Mouse (Mus musculus) liver, adult 2 months (tissue): ENCODE results near the gene Clpb. TPM values are rescaled to one million over a fixed set of nuclear protein-coding genes. Genes with fewer than 3 reads are reported as not detected.

Experiments used
- DNase-seq: peaks from one replicate; pipeline ENCODE4 v3.0.0-alpha.2; 2011; ENCODE audit warnings: low read depth, low spot score; ENCODE audit errors: extremely low read depth
- H3K27ac ChIP-seq: fragments of 200-500 bp; replicated peaks from 2 replicates; pipeline ENCODE4 v1.5.1; 2012; ENCODE audit warnings: low read depth, mild to moderate bottlenecking, control low read depth, inconsistent platforms, low read length; ENCODE audit not compliant: insufficient read depth
- H3K27me3 ChIP-seq: fragments of 200-500 bp; 2 replicates; pipeline ENCODE4 v1.6.1; 2012; ENCODE audit warnings: mild to moderate bottlenecking, moderate library complexity, low read length, inconsistent platforms; ENCODE audit not compliant: control insufficient read depth, insufficient read depth
- H3K36me3 ChIP-seq: fragments of 200-500 bp; 2 replicates; pipeline ENCODE4 v1.6.1; 2012; ENCODE audit warnings: low read length, inconsistent platforms; ENCODE audit not compliant: control insufficient read depth, insufficient read depth
- H3K4me1 ChIP-seq: fragments of 200-500 bp; 2 replicates; pipeline ENCODE4 v1.6.1; 2011; ENCODE audit warnings: low read length; ENCODE audit not compliant: control insufficient read depth, insufficient read depth
- H3K4me3 ChIP-seq: fragments of 200-500 bp; 2 replicates; pipeline ENCODE4 v1.5.1; 2011; ENCODE audit warnings: low read depth, mild to moderate bottlenecking, control low read depth, low read length, moderate library complexity; ENCODE audit not compliant: insufficient read depth
- H3K79me2 ChIP-seq: fragments of 200-500 bp; 2 replicates; pipeline ENCODE4 v1.6.1; 2012; ENCODE audit warnings: inconsistent platforms, mild to moderate bottlenecking, low read length, moderate library complexity; ENCODE audit not compliant: control insufficient read depth, insufficient read depth
- H3K9ac ChIP-seq: fragments of 200-500 bp; 2 replicates; pipeline ENCODE4 v1.6.1; 2012; ENCODE audit warnings: low read depth, mild to moderate bottlenecking, control low read depth, inconsistent platforms, low read length
- CTCF ChIP-seq: fragments of 200-500 bp; IDR thresholded peaks from 2 replicates; pipeline ENCODE4 v1.5.1; 2011; ENCODE audit warnings: low read depth, low read length, control low read depth
- POLR2A ChIP-seq: fragments of 200-500 bp; IDR thresholded peaks from 2 replicates; pipeline ENCODE4 v1.6.1; 2011; ENCODE audit warnings: low read length, control low read depth; ENCODE audit not compliant: insufficient read depth; ENCODE audit errors: extremely low read depth
- WGBS: fragments of 180-500 bp; shearing (Covaris S2); methylation state at CpG from one replicate; pipeline ENCODE4 v1.1.7; 2018; 5-methylcytosine and 5-hydroxymethylcytosine counted together
- polyA plus RNA-seq: library from polyadenylated mRNA; depleted of rRNA; stranded (reverse); fragments of >200 nt; gene quantifications from 2 replicates; pipeline ENCODE4 v1.2.3, GENCODE M21; 2012
- total RNA-seq: library from RNA; depleted of rRNA; stranded (reverse); fragments of >200 nt; gene quantifications from 2 replicates; pipeline ENCODE4 v1.2.3, GENCODE M21; 2014

Clpb gene
- total and polyA plus RNA-seq, 2 experiments: 36.4 to 43.2 TPM

DNA sequence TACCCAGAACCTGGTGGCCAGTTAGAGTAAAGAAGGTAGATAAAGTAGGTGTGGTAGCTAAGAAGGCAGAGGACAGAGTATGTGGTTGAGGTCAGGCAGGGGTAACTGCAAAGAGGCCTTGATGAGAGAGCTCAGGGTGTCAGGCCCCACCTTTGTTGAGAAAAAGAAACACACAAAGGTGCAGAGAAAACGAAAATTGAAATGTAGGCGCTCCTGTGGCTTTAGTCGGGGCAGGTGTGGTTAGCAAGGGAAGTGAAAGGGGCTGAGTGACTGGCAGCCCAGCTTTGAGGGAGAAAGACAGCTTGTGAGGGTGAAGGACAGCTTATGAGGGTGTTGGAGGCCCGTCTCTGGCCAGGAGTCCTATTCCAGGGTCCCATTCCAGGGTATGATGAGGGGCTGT is 28.9 kb upstream of the Clpb start:
- WGBS: 90% methylated on average over 4 of the region's 4 CpGs
- H3K9ac ChIP-seq: no peak overlapping the region
- no peaks in the 10 kb centered on the region for H3K4me1 ChIP-seq
- H3K27ac ChIP-seq: no peak overlapping the region
- no peaks in the 10 kb centered on the region for H3K36me3 ChIP-seq
- no peak for DNase-seq
- H3K27me3 ChIP-seq: no peaks in the 10 kb centered on the region
- no peak overlapping the region for H3K4me3 ChIP-seq
- no peaks in the 10 kb centered on the region for H3K79me2 ChIP-seq
- TF ChIP-seq CTCF: no peak
- TF ChIP-seq POLR2A: no peak

DNA sequence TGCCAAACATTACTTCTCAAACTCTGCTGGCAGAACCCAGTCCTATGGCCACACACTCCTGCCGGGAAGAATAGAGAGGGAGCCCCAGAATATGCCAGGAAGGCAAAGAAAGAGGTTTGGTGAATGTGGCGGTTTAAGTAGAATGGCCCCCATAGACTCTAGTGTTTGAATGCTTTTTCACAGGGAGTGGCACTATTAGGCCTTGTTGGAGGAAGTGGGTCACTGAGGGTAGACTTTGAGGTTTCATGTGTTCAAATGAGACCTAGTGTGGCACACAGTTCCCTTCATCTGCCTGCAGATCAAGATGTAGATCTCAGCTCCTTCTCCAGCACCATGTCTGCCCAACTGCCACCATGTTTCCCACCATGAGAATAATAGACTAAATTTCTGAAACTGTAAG is 27.4 kb upstream of the Clpb start:
- no peaks in the 10 kb centered on the region for H3K79me2 ChIP-seq
- H3K36me3 ChIP-seq: no peaks in the 10 kb centered on the region
- 91% methylated on average over 2 of the region's 2 CpGs for WGBS
- H3K4me3 ChIP-seq: no peak overlapping the region
- H3K4me1 ChIP-seq: no peaks in the 10 kb centered on the region
- no peak overlapping the region for H3K27ac ChIP-seq
- DNase-seq: no peak
- no peaks in the 10 kb centered on the region for H3K27me3 ChIP-seq
- no peak for TF ChIP-seq POLR2A
- TF ChIP-seq CTCF: no peak
- no peak overlapping the region for H3K9ac ChIP-seq

DNA sequence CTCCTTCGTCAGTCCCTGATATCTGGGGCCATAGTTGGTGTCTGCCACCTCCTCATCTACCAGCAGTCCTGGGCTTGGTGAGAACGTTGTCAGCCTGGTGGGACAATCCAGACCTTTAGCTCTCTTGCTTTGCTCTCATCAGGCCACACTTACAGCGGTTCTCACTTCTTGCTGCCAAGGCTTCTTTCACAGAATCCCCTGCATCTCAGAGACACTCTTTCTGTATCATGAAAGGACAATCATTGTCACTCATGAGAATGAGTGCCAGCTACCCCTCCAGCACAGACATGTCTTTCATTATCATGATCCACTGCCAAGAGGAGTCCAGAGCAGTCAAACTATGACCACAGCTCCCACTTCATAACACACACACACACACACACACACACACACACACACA is 19.6 kb upstream of the Clpb start:
- Histone ChIP-seq H3K27me3 (no peaks in the 10 kb centered on the region), H3K4me1 (no peaks in the 10 kb centered on the region), H3K9ac (no peak overlapping the region), H3K27ac (no peak overlapping the region), H3K79me2 (no peaks in the 10 kb centered on the region), H3K4me3 (no peak overlapping the region), H3K36me3 (no peaks in the 10 kb centered on the region)
- WGBS: 82% methylated on average over 3 of the region's 3 CpGs
- DNase-seq: no peak
- TF ChIP-seq CTCF (no peak), POLR2A (no peak)

DNA sequence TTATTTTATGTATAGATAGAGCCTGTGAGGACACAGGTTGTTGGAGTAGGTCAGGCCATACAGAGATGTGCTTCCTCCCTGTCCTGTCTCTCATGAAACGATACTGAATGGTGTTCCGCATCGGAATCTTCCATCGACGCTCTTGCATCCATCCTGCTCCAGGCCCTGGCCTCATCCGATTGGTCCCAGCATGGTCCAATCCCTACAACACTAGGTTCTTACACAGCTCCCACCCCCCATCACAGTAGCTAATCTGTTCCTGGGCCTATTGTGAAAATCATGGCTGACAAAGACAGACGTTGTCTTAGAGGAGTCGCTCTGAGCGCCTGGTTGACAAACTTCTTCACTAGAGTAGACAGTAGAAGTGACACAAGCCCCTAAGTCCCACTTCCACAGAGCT is 13.7 kb upstream of the Clpb start:
- Histone ChIP-seq H3K4me1 (no peaks in the 10 kb centered on the region), H3K27ac (no peak overlapping the region), H3K27me3 (no peaks in the 10 kb centered on the region), H3K79me2 (no peaks in the 10 kb centered on the region), H3K36me3 (no peaks in the 10 kb centered on the region), H3K4me3 (no peak overlapping the region), H3K9ac (no peak overlapping the region)
- 93% methylated on average over 9 of the region's 9 CpGs for WGBS
- no peak for TF ChIP-seq CTCF
- TF ChIP-seq POLR2A: no peak
- DNase-seq: no peak

DNA sequence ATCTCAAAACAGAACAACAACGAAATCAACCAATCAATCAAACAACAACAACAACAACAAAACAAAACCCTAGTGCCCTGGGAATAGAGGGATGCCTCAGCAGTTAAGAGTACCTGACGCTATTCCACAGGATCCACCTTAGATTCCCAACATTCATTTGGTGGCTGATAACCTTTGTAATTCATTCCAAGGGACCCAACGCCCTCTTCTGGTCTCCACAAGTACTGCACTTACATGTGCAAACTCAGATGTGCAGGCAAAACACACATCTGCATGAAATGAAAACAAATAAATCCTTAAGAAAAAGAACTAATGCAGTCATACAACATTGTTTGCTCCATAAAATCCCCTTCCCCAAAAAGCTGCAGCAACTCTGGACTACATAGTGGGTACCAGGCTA is 12.9 kb upstream of the Clpb start:
- WGBS: 31% methylated on average over 3 of the region's 3 CpGs
- no peak overlapping the region for H3K9ac ChIP-seq
- H3K36me3 ChIP-seq: no peaks in the 10 kb centered on the region
- 0 out of 2 replicates have a peak, but pooled peaks have one; percentile 18 for TF ChIP-seq CTCF
- TF ChIP-seq POLR2A: no peak
- H3K79me2 ChIP-seq: no peaks in the 10 kb centered on the region
- no peak overlapping the region for H3K4me3 ChIP-seq
- DNase-seq: peak; percentile 27
- H3K27ac ChIP-seq: no peak overlapping the region
- H3K4me1 ChIP-seq: no peaks in the 10 kb centered on the region
- H3K27me3 ChIP-seq: no peaks in the 10 kb centered on the region

DNA sequence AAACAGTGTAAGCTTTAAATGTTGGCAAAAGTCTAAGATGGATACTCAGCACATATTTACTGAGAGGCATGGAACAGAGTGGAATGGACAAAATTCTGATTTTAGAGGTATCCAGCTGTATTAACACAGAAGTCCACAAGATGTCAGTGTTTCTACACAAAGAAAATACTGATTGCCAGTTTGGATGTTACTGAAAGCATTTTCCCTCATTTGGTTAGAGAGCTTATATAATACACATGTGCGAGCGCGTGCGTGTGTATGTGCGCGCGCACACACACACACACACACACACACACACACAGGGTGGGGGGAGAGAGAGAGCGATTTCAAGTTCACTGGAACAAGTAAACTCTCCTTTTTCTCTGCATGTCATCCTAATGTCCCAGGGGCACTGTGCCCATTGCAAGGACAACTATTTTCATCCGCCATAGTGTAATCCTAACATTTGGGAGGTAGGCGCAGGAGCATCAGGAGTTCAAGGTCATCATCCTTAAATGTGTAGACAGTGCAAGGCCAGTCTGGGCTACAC is 9.7 kb upstream of the Clpb start:
- TF ChIP-seq POLR2A (no peak), CTCF (peak; percentile 43; the same call in 1 of the 2 replicates)
- no peaks in the 10 kb centered on the region for H3K27me3 ChIP-seq
- no peaks in the 10 kb centered on the region for H3K36me3 ChIP-seq
- no peaks in the 10 kb centered on the region for H3K4me1 ChIP-seq
- no peaks in the 10 kb centered on the region for H3K79me2 ChIP-seq
- no peak overlapping the region for H3K27ac ChIP-seq
- no peak overlapping the region for H3K4me3 ChIP-seq
- peak; percentile 59 for DNase-seq
- 40% methylated on average over 10 of the region's 10 CpGs for WGBS
- H3K9ac ChIP-seq: no peak overlapping the region
